Mouse (Mus musculus) adrenal gland, postnatal 25 days (tissue): ENCODE data around the gene Dlx5. TPM values are rescaled to one million over a fixed set of nuclear protein-coding genes. Genes with fewer than 3 reads are reported as not detected.

Source experiments
- DNase-seq: peaks from one replicate; pipeline ENCODE4 v3.0.0; 2021; ENCODE audit warnings: mixed read lengths
- total RNA-seq: library from RNA; stranded (reverse); gene quantifications from 2 replicates; pipeline ENCODE4 v1.2.3, GENCODE M21; 2021

Dlx5 gene
- total RNA-seq, 1 experiment from 2014 or later, result not detected

DNA sequence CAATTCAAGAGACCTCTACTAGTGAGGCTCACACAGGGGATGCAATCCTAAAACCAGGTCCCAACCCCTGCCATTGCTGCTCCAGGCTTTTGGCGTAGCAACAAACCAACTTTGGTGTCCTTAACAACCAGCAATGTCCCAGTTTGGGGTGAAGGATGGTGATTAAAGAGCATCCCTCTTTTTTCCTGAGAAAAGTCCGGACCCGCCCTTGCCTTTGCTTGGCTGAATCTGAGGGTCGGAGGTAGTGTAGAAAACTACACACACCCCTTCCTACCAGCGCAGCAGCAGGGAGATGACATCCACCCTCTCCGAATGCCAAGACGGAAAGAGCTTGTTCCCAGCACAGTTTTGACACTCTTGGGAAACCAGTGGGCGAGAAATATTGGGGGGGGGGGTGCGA, 6.2 kb downstream of the Dlx5 start:
- no peak for DNase-seq

GRCm38 (mm10) chr6:6875136-6875535, 6.7 kb downstream of the Dlx5 start:
- DNase-seq, result no peak

DNA sequence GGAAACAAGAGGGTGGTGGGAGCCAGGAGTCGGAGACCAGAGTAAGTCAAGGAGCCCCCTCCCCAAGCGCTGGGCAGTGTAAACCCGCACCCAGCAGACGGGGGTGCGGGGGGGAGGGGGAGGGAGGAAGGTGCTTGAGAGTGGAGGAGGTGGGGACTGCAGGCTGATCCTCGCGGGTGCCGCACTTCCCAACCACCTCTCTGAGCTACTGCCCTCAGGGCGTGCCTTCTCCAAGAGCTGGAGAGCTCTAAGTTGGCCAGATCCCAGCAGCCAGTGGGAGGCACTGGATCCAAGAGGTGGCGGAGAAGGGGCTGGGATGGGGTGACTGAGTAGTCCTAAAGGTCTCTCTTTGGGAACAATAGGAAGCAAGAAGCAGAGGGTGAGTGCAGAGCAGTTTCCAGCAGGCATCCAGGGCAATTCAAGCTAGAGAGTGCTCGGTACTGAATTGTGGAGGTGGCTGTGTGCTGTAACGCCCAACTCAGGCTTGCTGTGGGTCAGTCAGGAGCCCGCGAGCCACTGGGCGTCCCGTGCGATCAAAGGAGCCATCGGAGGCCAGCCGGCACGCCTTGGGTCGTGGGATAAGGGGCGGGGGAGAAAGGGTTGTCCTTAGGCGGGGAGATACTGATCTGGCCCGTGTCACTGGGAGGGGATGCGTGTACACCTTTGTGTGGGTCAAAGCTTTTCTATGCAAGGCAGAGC, 7.7 kb downstream of the Dlx5 start:
- no peak for DNase-seq

GRCm38 (mm10) chr6:6873476-6874072, 8.3 kb downstream of the Dlx5 start:
- no peak for DNase-seq

- DNase-seq, result no peak
These were observed 9.0 kb downstream of the Dlx5 start for GRCm38 (mm10) chr6:6872873-6873272.

- DNase-seq, result no peak
These were observed 10.2 kb downstream of the Dlx5 start for GRCm38 (mm10) chr6:6871692-6872091.

- no peak for DNase-seq
These were observed 10.9 kb downstream of the Dlx5 start for GRCm38 (mm10) chr6:6870876-6871420.

DNA sequence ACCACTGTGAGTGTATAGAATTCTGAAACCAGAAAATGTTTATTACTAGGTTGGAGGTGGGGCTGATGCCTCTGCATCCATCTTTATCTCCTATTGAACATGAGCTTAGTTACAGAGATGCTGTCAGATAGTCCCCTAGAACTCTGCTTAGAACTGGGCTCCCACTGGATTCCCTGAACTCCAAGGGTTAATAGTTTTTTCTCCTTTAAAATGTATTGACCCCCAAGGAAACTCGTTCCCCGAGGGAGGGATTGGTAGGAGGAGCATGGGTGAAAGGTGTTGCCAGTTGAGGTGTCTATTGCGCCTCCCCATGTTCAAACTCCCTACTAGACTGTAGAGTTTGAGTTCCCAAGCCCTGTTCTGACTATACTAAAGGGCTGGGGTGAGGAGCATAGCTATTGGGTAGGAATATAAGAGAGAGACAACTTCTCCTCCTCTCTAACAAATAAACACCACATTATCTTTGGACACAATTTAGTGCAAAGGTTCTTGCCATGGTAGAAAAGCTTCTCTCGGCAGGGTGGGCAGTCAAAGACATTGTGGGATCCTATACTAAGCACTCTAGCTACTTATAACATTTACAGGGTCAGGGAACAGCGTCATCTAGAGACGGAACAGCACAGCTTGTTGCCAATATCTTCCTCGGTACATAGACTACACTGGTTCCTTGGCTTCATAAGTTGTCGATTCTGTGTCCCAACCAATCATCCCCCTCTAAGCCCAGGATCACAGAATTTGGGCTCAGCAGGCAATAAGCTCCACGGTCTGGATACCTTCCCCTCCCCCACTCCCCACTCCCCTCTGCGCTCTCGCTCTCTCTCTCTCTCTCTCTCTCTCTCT, 11.7 kb downstream of the Dlx5 start:
- no peak for DNase-seq

- no peak for DNase-seq
These were observed 12.7 kb downstream of the Dlx5 start for GRCm38 (mm10) chr6:6869041-6869685.

- no peak for DNase-seq
These were observed 14.9 kb downstream of the Dlx5 start for GRCm38 (mm10) chr6:6867031-6867430.

GRCm38 (mm10) chr6:6864441-6865440, 17.1 kb downstream of the Dlx5 start:
- no peak for DNase-seq

- no peak for DNase-seq
These were observed 17.9 kb downstream of the Dlx5 start for GRCm38 (mm10) chr6:6863955-6864354.

GRCm38 (mm10) chr6:6863160-6863870, 18.6 kb downstream of the Dlx5 start, which contains the start of gene Dlx6:
TSS of gene Dlx6 (plus strand) at chr6:6863334.
- no peak for DNase-seq

GRCm38 (mm10) chr6:6862611-6863010, 19.3 kb downstream of the Dlx5 start:
- DNase-seq, result peak; percentile 59

DNA sequence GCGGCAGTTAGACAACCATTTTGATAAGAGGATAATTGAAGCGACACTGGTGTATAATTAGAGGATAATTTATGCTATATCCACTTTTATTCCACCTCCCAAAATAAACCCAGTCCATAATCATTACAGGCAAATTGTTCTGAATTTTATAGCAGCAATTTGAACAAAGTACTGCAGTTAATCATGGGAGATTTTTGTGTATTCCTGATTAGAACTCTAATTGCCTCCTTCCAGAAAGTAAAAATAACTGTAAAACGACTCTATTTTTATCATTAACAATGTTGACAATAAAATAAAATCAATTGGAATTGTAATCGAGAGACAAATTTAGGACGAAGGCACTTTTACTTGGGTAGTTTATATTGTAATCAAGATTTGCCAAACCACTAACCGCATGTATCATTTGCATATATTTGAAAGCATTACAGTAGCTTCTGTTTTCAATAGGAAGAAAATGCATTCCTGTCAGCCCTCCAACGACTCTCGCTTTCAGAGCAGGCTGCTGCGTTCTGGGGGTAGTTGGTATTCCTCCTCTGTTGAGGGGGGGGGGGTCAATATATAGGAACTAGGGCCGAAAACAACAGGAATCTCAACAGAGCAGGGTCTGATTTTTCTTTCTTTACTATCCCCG, 20.0 kb downstream of the Dlx5 start:
- no peak for DNase-seq

DNA sequence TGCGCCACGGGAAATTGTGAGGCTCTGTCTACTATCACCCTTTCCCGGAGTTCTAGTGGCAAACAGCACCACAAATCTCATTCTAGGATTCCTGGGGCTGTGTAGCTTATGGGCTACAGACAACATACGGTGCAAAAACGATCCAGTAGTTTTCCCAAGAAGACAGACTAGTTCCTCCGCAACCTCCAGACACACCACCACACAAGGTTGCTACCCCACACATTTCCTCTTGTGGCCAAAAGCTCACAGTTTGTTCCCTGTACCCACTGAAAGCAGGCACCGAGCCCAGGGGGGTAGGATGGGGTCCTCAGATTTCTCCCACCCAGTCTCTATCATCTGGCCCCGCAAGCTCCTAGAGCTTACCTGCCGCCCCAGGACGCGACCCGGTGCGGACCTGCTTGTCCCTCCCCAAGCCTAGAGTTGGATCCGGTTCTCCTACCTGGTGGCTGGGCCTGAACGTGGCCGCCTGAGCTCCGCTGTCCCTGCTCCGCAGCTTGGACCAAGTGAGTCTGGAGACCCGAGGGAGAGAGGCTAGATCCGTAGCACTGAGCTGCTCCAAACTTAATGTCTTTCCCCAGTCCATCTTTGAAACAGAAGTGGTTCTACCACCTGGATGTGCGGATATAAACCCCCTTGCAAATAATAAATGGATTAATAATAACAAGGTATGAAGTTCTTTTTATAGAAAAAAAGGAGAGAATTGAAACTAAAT, 20.6 kb downstream of the Dlx5 start:
- no peak for DNase-seq

- DNase-seq, result no peak
These were observed 21.3 kb downstream of the Dlx5 start for GRCm38 (mm10) chr6:6860411-6861085.

GRCm38 (mm10) chr6:6859950-6860410, 21.9 kb downstream of the Dlx5 start:
- DNase-seq, result no peak
